Mouse (Mus musculus) gastrocnemius, postnatal 36 days (tissue): Measurements from ENCODE around the gene Iqcf5. TPM values are rescaled to one million over a fixed set of nuclear protein-coding genes. Genes with fewer than 3 reads are reported as not detected.

Experiments
- DNase-seq, 2 experiments: peaks; one replicate each; pipeline ENCODE4 v3.0.0; 2022
- intact Hi-C: fragments of 180-260 bp; cut with DNase I; formaldehyde crosslinking; loops from one replicate; pipeline ENCODE4 v1.15.1; 2025
- long read RNA-seq, 2 experiments: library from polyadenylated mRNA; stranded (forward); transcript quantifications; one replicate each; pipeline ENCODE4 v2.0.0; 2021
- total RNA-seq, 2 experiments: library from RNA; stranded (reverse); gene quantifications; 2 replicates each; pipeline ENCODE4 v1.2.3; 2021

The Iqcf5 gene
- total RNA-seq, result not detected
- long read RNA-seq, experiment 1, result 0 reads
- long read RNA-seq, experiment 2, result 0 reads

DNA sequence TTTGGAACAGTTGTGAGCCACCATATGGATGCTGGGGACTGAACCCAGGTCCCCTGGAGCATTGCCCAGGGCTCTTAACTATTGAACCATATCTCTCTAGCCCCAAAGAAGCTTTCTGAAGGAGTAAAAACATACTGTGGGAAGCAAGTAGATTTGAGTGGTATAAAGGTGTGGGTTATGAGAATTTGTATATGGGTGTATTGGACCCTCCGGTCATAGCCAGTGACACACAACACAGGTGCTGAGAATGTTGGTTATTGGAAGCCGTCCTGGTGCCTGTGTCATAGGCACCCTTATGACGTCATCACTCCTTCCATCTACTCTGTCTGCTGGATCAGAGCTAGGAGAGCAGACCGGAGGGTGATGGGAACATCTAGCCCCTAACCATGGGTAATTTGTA, at the start of gene Iqcf5:
Iqcf5 (plus strand) TSS at position 301 of the 400 bp plus-strand sequence.
- intact Hi-C loops, result no loop called here
- DNase-seq, result no peak

DNA sequence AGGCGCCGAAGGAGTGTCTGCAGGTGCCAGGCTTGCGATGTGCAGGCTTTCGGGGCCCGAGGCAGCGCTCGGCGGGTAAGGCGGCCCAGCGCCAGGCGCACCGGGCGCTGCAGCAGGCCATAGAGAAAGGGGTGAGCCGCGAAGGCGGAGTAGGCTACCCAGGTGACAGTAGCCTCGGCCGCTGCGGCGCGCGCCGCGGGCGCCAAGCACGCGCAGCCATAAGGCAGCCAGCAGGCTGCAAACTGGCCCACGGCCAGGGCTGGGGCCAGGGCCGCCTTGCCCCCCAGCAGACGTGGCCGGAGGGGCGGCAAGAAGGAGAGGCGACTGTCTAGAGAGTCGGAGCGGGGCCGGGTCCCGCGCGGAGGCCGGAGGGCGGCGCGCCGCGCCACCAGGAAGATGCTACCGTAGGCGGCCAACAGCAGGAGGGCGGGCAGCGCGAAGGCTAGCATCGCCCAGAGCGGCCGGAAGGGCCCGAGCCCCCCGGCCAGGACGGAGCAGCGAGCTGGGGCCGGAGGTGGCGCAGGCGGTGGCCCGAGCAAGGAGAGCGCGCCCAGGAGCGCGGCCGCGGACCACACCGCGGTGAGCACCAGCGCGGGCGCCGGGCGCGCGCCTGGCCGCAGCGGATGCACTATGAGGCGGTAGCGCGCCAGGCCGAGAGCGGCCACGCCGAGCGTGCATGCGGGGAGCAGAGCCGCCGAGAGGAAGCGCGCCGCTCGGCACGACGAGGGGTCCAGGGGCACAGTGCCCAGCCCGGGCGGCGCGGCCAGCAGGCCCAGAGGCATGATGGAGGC, 49.4 kb upstream of the Iqcf5 start:
- DNase-seq, result peak in 1 of 2 experiments; percentile 12
- intact Hi-C loops, result no loop called here

DNA sequence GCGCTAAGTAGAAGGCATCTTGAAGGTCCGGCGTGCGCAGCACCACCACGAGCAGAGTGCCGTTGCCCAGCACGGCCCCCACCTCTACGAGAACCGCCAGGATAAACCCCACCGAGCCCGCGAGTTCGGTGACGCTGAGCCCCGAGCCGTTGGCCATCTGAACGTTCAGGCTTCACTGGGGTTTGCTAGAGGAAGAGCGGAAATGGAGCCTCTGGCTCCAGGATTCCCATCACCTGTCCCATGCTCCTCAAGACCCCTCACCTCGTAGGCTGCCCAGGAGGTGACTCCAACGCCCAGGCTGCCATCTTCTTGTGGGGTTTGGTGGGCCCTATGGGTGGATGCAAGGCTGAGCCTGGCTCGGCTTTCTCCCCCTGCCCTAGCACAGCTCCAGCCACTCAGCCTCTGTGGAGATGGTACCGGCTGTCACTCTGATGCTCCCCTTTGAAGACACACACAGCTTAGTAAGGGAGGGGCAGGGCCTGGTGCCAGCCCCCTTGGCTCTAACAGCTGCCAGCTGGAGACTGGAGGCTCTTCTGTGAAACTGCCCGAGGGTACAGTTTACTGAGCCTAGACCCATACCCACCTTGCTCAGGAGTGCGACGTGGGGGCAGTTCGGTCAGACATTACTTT, 48.7 kb upstream of the Iqcf5 start, which contains the start of gene Gpr62:
Gpr62 (minus strand) TSS at position 368 of the 630 bp plus-strand sequence.
- intact Hi-C loops, result no loop called here
- peak in 1 of 2 experiments; percentile 3 for DNase-seq

DNA sequence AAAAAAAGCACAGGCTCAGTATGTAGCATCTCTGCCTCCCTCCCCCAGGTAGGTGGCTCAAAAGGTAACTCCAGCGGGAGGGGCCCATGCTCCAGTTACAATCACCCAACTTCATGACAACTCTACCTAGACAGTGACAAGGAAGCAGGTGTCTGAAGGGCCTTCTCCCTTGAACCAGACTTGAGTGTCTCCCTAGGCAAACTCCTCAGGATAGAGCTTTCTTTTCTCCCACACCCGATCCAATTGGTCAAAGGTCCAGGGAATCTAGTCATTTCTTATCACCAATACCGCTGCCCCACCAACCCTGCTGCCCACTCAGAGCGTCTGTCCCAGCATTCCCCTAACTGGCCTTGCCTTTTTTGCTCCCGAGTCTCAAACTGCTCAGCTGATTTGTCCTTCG, 47.7 kb upstream of the Iqcf5 start:
- intact Hi-C loops, result no loop called here
- no peak for DNase-seq

- no peak for DNase-seq
- intact Hi-C loops, result no loop called here
Observed at GRCm38 (mm10) chr9:106467746-106468145, 46.6 kb upstream of the Iqcf5 start.

- intact Hi-C loops, result no loop called here
- DNase-seq, result peak in 1 of 2 experiments; percentile 4
Observed at GRCm38 (mm10) chr9:106469317-106469716, 45.1 kb upstream of the Iqcf5 start.

DNA sequence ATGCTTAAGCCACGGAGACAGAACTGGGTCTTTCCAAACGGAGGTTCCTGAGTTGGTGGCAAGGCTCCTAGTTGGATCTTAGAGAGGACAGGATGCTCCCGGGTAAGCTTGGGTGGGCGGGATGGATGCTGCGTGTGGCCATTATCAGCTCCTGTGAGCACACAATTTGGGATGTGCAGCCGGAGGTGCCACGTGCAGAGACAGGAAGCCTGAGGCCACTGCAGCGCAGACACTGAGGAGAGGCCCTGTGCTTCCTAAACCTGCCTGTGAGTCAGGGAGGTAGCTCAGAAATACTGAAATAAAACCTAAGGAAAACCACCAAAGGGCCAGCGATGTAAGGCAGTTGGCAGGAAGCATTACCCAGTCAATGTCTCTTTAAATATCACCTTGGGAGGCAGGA, 44.6 kb upstream of the Iqcf5 start:
- intact Hi-C loops, result no loop called here
- no peak for DNase-seq

DNA sequence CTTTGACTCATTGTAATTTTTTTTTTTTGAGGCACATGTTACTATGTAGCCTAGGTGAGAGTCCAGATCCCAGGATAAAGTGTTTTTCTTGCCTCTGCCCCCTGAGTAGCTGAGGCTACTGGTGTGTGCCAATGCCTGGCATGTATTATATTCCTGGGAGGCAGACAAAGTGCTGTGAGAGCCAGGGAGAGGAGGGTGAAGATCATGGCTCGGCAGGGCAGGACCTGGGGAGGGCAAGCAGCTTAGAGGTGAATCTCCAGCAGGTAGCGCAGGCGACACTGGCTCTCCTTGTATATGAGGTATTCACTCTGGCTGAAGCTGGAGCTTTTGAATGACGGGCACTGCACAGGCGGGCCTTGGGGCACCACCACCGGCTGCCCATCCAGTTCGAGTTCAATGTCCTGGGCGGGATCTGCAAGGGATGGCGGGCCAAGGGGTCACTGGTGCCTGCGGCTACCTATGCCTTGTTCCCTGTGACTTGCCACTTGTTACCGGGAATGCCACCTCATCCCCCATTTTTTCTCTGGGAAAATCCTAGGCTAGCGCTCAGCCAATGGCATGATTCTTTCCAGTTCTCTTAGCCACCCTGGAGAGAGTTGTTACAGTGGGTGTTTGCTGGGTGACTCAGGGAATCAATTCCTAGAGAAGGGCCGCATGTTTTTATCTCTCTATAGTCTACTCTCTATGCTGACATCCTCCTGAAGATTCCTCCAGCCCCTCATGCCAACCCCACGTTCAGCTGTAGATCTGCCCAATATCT, 43.2 kb upstream of the Iqcf5 start:
- DNase-seq, result peak in 1 of 2 experiments; percentile 5
- intact Hi-C loops, result no loop called here

GRCm38 (mm10) chr9:106471892-106472291, 42.5 kb upstream of the Iqcf5 start:
- intact Hi-C loops, result no loop called here
- peak in 1 of 2 experiments; percentile 66 for DNase-seq

- peak in 1 of 2 experiments; percentile 5 for DNase-seq
- intact Hi-C loops, result no loop called here
Observed at GRCm38 (mm10) chr9:106472321-106472720, 42.1 kb upstream of the Iqcf5 start.

- intact Hi-C loops, result no loop called here
Observed at GRCm38 (mm10) chr9:106473081-106473752, 41.2 kb upstream of the Iqcf5 start.

DNA sequence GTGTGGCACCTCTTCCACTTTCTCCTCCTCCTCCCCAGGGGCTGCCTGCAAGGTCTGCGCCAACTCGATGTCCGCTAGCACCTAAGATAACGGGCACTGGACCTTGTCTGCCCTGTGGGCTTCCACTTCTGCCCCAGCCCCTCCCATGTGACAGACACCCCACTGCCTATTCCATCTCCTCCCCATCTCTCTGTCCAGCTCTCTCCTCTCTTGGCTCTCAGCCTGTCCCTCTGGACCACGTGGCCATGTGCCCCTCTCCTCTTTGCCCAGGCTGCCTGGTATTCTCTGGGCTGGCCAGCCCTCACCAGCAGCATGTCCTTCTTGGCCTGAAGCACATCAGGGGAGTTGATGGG, 40.6 kb upstream of the Iqcf5 start:
- intact Hi-C loops, result no loop called here
- peak; percentile 5 to 15 for DNase-seq

More at GRCm38 (mm10) chr9:106473081-106473752, 41.2 kb upstream of the Iqcf5 start:
- peak; percentile 9 to 23 for DNase-seq

- DNase-seq, result peak; percentile 58 to 64
- intact Hi-C loops, result no loop called here
Observed at GRCm38 (mm10) chr9:106474456-106474855, 39.9 kb upstream of the Iqcf5 start.

- peak; percentile 22 to 23 for DNase-seq
- intact Hi-C loops, result loop anchor here (5.0 kb wide), 2 partner anchors 108 to 173 kb away; partner anchors contain the start of gene Dusp7
Observed at GRCm38 (mm10) chr9:106475046-106475445, 39.3 kb upstream of the Iqcf5 start.

DNA sequence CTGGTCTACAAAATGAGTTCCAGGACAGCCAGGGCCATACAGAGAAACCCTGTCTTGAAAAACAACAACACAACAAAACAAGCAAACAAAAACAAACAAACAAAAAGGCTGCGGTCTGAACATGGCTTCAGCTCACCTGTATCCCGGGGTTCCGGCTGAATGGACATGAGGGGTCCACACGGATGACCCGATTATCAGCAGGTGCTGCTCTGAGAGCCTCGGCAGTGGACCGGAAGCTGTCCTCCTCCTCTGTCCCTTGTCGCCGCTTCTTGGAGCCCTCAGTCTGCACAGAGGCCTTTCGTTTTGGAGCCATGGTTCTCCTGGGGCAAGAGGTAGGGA, 38.7 kb upstream of the Iqcf5 start, which contains the start of gene Rrp9:
Rrp9 (plus strand) TSS at position 301 of the 339 bp plus-strand sequence.
- intact Hi-C loops, result loop anchor here (2.0 to 5.0 kb wide), 4 partner anchors 27 to 187 kb away; partner anchors contain the start of gene Dusp7
- DNase-seq, result peak in 1 of 2 experiments; percentile 6

- DNase-seq, result peak; percentile 64 to 72
- intact Hi-C loops, result loop anchor here (2.0 to 5.0 kb wide), 4 partner anchors 27 to 187 kb away; partner anchors contain the start of gene Dusp7
Observed at GRCm38 (mm10) chr9:106476002-106476923, 38.1 kb upstream of the Iqcf5 start.

- peak; percentile 98 for DNase-seq
- intact Hi-C loops, result loop anchor here (2.0 to 5.0 kb wide), 4 partner anchors 28 to 188 kb away; partner anchors contain the start of gene Dusp7
Observed at GRCm38 (mm10) chr9:106476924-106477484, 37.4 kb upstream of the Iqcf5 start, which contains the start of gene Parp3. Gene Parp3 (minus strand): TSS chr9:106476949.

GRCm38 (mm10) chr9:106477649-106478048, 36.7 kb upstream of the Iqcf5 start:
- intact Hi-C loops, result loop anchor here (2.0 to 5.0 kb wide), 4 partner anchors 29 to 189 kb away; partner anchors contain the start of gene Dusp7

More at GRCm38 (mm10) chr9:106477649-106478048, 36.7 kb upstream of the Iqcf5 start:
- DNase-seq, result peak; percentile 5 to 12
